Mouse (Mus musculus) kidney, embryonic 16.5 days (tissue): ENCODE results near the gene Chmp6. TPM values are rescaled to one million over a fixed set of nuclear protein-coding genes. Genes with fewer than 3 reads are reported as not detected.

Experiments used
- ATAC-seq: fragments of 200-750 bp; cut with Nextera tagmentation; 2 replicates; pipeline ENCODE4 v1.8.0; 2017; ENCODE audit warnings: moderate TSS enrichment; ENCODE audit not compliant: low FRiP score, low TSS enrichment
- H3K27ac ChIP-seq: fragments of 300-500 bp; sonication (generic); 2 replicates; pipeline ENCODE4 v1.5.1; 2014; ENCODE audit warnings: low read length
- H3K27me3 ChIP-seq: fragments of 300-500 bp; sonication (generic); 2 replicates; pipeline ENCODE4 v1.6.1; 2014; ENCODE audit warnings: low read length, control low read depth, mixed read lengths; ENCODE audit not compliant: insufficient read depth
- H3K36me3 ChIP-seq: fragments of 300-500 bp; sonication (generic); 2 replicates; pipeline ENCODE4 v1.6.1; 2014; ENCODE audit warnings: low read length, control low read depth, mixed read lengths; ENCODE audit not compliant: insufficient read depth
- H3K4me1 ChIP-seq: fragments of 300-500 bp; sonication (generic); 2 replicates; pipeline ENCODE4 v1.6.1; 2014; ENCODE audit warnings: low read length, control low read depth, mixed read lengths; ENCODE audit not compliant: insufficient read depth
- H3K4me2 ChIP-seq: fragments of 300-500 bp; sonication (generic); replicated peaks from 2 replicates; pipeline ENCODE4 v1.6.1; 2014; ENCODE audit warnings: low read depth, low read length
- H3K4me3 ChIP-seq: fragments of 300-500 bp; sonication (generic); 2 replicates; pipeline ENCODE4 v1.5.1; 2014; ENCODE audit warnings: mild to moderate bottlenecking, low read length
- H3K9ac ChIP-seq: fragments of 300-500 bp; sonication (generic); replicated peaks from 2 replicates; pipeline ENCODE4 v1.6.1; 2014; ENCODE audit warnings: low read length
- H3K9me3 ChIP-seq: fragments of 300-500 bp; sonication (generic); 2 replicates; pipeline ENCODE4 v1.6.1; 2016; ENCODE audit warnings: low read length, control low read depth
- WGBS: fragments of 180-500 bp; shearing (Covaris S2); extraction: QIAGEN DNeasy Blood & Tissue Kit; methylation state at CpG from one replicate; pipeline ENCODE4 v1.1.7; 2014; 5-methylcytosine and 5-hydroxymethylcytosine counted together
- polyA plus RNA-seq: library from polyadenylated mRNA; unstranded; fragments of >200 nt; fragmentation: Nextera tagmentation; extraction: Ambion mirVana; gene quantifications from 2 replicates; pipeline ENCODE4 v1.2.1, GENCODE M21; 2015

Chmp6 gene
- polyA plus RNA-seq, 1 experiment from 2014 or later: 114 TPM

GRCm38 (mm10) chr11:119916834-119917469 lies 3.7 kb downstream of the Chmp6 start:
- peaks cover 27% of the 10 kb centered on the region for H3K36me3 ChIP-seq
- no peaks in the 10 kb centered on the region for H3K9me3 ChIP-seq
- H3K27ac ChIP-seq: peak overlapping the region; percentile 87; the same call in 1 of the 2 replicates
- ATAC-seq: no peak
- H3K9ac ChIP-seq: no peak overlapping the region
- no peaks in the 10 kb centered on the region for H3K27me3 ChIP-seq
- H3K4me3 ChIP-seq: no peak overlapping the region
- peak overlapping the region; percentile 90; the same call in 1 of the 2 replicates for H3K4me2 ChIP-seq
- H3K4me1 ChIP-seq: peaks cover 36% of the 10 kb centered on the region
- WGBS: 85% methylated on average over 21 of the region's 21 CpGs

- H3K27me3 ChIP-seq: no peaks in the 10 kb centered on the region
- no peak for ATAC-seq
- no peak overlapping the region for H3K4me2 ChIP-seq
- 86% methylated on average over 7 of the region's 7 CpGs for WGBS
- no peaks in the 10 kb centered on the region for H3K9me3 ChIP-seq
- no peak overlapping the region for H3K9ac ChIP-seq
- H3K4me1 ChIP-seq: peaks cover 30% of the 10 kb centered on the region
- H3K27ac ChIP-seq: no peak overlapping the region
- peaks cover 27% of the 10 kb centered on the region for H3K36me3 ChIP-seq
- no peak overlapping the region for H3K4me3 ChIP-seq
Observed at GRCm38 (mm10) chr11:119918521-119918920, 5.3 kb downstream of the Chmp6 start.

GRCm38 (mm10) chr11:119919432-119919831 lies 6.2 kb downstream of the Chmp6 start:
- no peak overlapping the region for H3K9ac ChIP-seq
- no peaks in the 10 kb centered on the region for H3K9me3 ChIP-seq
- no peak for ATAC-seq
- H3K4me3 ChIP-seq: no peak overlapping the region
- H3K36me3 ChIP-seq: peaks cover 27% of the 10 kb centered on the region
- no peaks in the 10 kb centered on the region for H3K27me3 ChIP-seq
- H3K4me1 ChIP-seq: peaks cover 27% of the 10 kb centered on the region
- no peak overlapping the region for H3K4me2 ChIP-seq
- 92% methylated on average over 4 of the region's 4 CpGs for WGBS
- H3K27ac ChIP-seq: no peak overlapping the region

GRCm38 (mm10) chr11:119919897-119920296 lies 6.7 kb downstream of the Chmp6 start:
- Histone ChIP-seq H3K9me3 (no peaks in the 10 kb centered on the region), H3K36me3 (peaks cover 27% of the 10 kb centered on the region), H3K27ac (no peak overlapping the region), H3K4me2 (no peak overlapping the region), H3K27me3 (no peaks in the 10 kb centered on the region), H3K4me3 (no peak overlapping the region), H3K4me1 (peaks cover 22% of the 10 kb centered on the region), H3K9ac (no peak overlapping the region)
- no peak for ATAC-seq
- WGBS: 65% methylated on average over 8 of the region's 8 CpGs

GRCm38 (mm10) chr11:119920668-119921067 lies 7.4 kb downstream of the Chmp6 start:
- Histone ChIP-seq H3K27ac (no peak overlapping the region), H3K36me3 (peaks cover 27% of the 10 kb centered on the region), H3K4me3 (no peak overlapping the region), H3K4me1 (peaks cover 15% of the 10 kb centered on the region), H3K9ac (no peak overlapping the region), H3K9me3 (no peaks in the 10 kb centered on the region), H3K27me3 (no peaks in the 10 kb centered on the region), H3K4me2 (no peak overlapping the region)
- WGBS: 87% methylated on average over 5 of the region's 5 CpGs
- ATAC-seq: no peak

GRCm38 (mm10) chr11:119925176-119925575 lies 11.9 kb downstream of the Chmp6 start:
- H3K4me3 ChIP-seq: no peak overlapping the region
- WGBS: 69% methylated on average over 5 of the region's 5 CpGs
- no peaks in the 10 kb centered on the region for H3K9me3 ChIP-seq
- no peaks in the 10 kb centered on the region for H3K4me1 ChIP-seq
- no peak overlapping the region for H3K4me2 ChIP-seq
- no peaks in the 10 kb centered on the region for H3K36me3 ChIP-seq
- no peaks in the 10 kb centered on the region for H3K27me3 ChIP-seq
- H3K9ac ChIP-seq: no peak overlapping the region
- no peak overlapping the region for H3K27ac ChIP-seq
- no peak for ATAC-seq

GRCm38 (mm10) chr11:119926762-119927161 lies 13.5 kb downstream of the Chmp6 start:
- Histone ChIP-seq H3K27ac (no peak overlapping the region), H3K27me3 (no peaks in the 10 kb centered on the region), H3K4me2 (no peak overlapping the region), H3K36me3 (no peaks in the 10 kb centered on the region), H3K4me1 (0 out of 2 replicates have a peak, but pooled peaks cover 2% of the 10 kb centered on the region), H3K9ac (no peak overlapping the region), H3K9me3 (no peaks in the 10 kb centered on the region), H3K4me3 (no peak overlapping the region)
- no peak for ATAC-seq
- 53% methylated on average over 5 of the region's 5 CpGs for WGBS

GRCm38 (mm10) chr11:119928023-119928681 lies 14.9 kb downstream of the Chmp6 start:
- H3K27me3 ChIP-seq: no peaks in the 10 kb centered on the region
- no peak overlapping the region for H3K9ac ChIP-seq
- H3K4me2 ChIP-seq: 0 out of 2 replicates have a peak overlapping the region, but pooled peaks have one; percentile 14
- no peaks in the 10 kb centered on the region for H3K36me3 ChIP-seq
- H3K9me3 ChIP-seq: no peaks in the 10 kb centered on the region
- 70% methylated on average over 16 of the region's 16 CpGs for WGBS
- H3K4me3 ChIP-seq: 0 out of 2 replicates have a peak overlapping the region, but pooled peaks have one; percentile 6
- no peak overlapping the region for H3K27ac ChIP-seq
- no peak for ATAC-seq
- H3K4me1 ChIP-seq: 0 out of 2 replicates have a peak, but pooled peaks cover 13% of the 10 kb centered on the region

- H3K4me2 ChIP-seq: no peak overlapping the region
- H3K9me3 ChIP-seq: no peaks in the 10 kb centered on the region
- no peak overlapping the region for H3K27ac ChIP-seq
- H3K9ac ChIP-seq: no peak overlapping the region
- H3K4me3 ChIP-seq: no peak overlapping the region
- 75% methylated on average over 6 of the region's 6 CpGs for WGBS
- no peak for ATAC-seq
- peaks cover 24% of the 10 kb centered on the region for H3K4me1 ChIP-seq
- no peaks in the 10 kb centered on the region for H3K27me3 ChIP-seq
- H3K36me3 ChIP-seq: no peaks in the 10 kb centered on the region
Observed at GRCm38 (mm10) chr11:119929603-119930265, 16.5 kb downstream of the Chmp6 start.
